ENCODE assay signal across 12 mouse cellular contexts in the genomic region with DNA sequence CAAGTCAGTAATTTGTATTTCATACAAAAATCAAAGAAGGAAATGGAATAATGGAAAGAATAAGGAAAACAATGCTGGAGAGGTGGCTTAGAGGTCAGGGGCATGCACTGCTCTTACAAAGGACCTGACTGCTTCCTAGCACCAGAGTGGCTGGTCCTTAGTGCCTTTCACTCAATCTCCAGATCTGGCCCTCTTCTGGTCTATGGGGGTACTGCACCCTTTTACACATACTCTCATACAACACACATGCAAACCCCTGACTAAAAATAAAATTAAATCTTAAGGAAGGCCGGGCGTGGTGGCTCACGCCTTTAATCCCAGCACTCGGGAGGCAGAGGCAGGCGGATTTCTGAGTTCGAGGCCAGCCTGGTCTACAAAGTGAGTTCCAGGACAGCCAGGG. TPM values are rescaled to one million over a fixed set of nuclear protein-coding genes. Genes with fewer than 3 reads are reported as not detected.
A peak's percentile ranks its signal among the peaks of the same experiment; 100 is the strongest.
DNase-seq lines count a peak whose midpoint lies in the region; ATAC-seq and TF ChIP-seq lines count a peak whose summit lies in the region.
"Had no signal": no experiment of that assay in that cellular context is flagged by ENCODE, and none has a peak within 500 bp of the region (broad histone marks: within the 10 kb centered on the region; RNA-seq: fewer than 3 reads in every experiment).

No protein-coding gene starts in this region.

- peak; percentile 50 for TF ChIP-seq CTCF in hindbrain, postnatal 0 days (IDR thresholded peaks at IDR 0.05; ENCODE audit: low read depth)

- no peaks in the 10 kb centered on the region for H3K36me3 ChIP-seq in hindbrain, postnatal 0 days (ENCODE audit: insufficient read depth, low read length)
- H3K36me3 ChIP-seq in hindbrain, embryonic 14.5 days (replicated peaks; ENCODE audit: control insufficient read depth, insufficient read depth) = no peaks in the 10 kb centered on the region
- H3K36me3 ChIP-seq: embryonic facial prominence, embryonic 15.5 days had no signal

- ATAC-seq in hindbrain, postnatal 0 days = no peak
- no peak for ATAC-seq in hindbrain, embryonic 14.5 days (ENCODE audit: low FRiP score)

- no peak for DNase-seq in hindbrain, postnatal 0 days (ENCODE audit: low spot score)
- no peak for DNase-seq in hindbrain, embryonic 14.5 days (ENCODE audit: low spot score)
- peak; percentile 26 for DNase-seq in retina, postnatal 1 day
- no peak for DNase-seq in retina, embryonic 14.5 days (ENCODE audit: low spot score)
- peak; percentile 5 for DNase-seq in c-Kit-positive CD71-negative TER-119-negative erythroid progenitor cells, embryonic 14.5 days (ENCODE audit: low read depth)
- DNase-seq in testis, postnatal 10 days (ENCODE audit: low spot score) = peak; percentile 58
- no peak for DNase-seq in ovary, postnatal 10 days (ENCODE audit: low spot score)
- DNase-seq in adrenal gland, postnatal 4 days (ENCODE audit: low spot score in 2 of 2) = no peak
- DNase-seq: layer of hippocampus, adult 9-11 months had no signal

- 97% methylated on average over 6 of the region's 6 CpGs for WGBS in hindbrain, postnatal 0 days
- WGBS in hindbrain, embryonic 14.5 days = 99% methylated on average over 6 of the region's 6 CpGs

- no peak overlapping the region for H3K4me3 ChIP-seq in hindbrain, postnatal 0 days (ENCODE audit: low read length)
- H3K4me3 ChIP-seq in hindbrain, embryonic 14.5 days (replicated peaks; ENCODE audit: low read length) = no peak overlapping the region
- H3K4me3 ChIP-seq: embryonic facial prominence, embryonic 15.5 days; heart, embryonic 13.5 days; megakaryocyte, embryonic 14.5 days had no signal

- no peak overlapping the region for H3K9ac ChIP-seq in hindbrain, postnatal 0 days (replicated peaks; ENCODE audit: low read length)
- no peak overlapping the region for H3K9ac ChIP-seq in hindbrain, embryonic 14.5 days
- H3K9ac ChIP-seq: embryonic facial prominence, embryonic 15.5 days; heart, embryonic 13.5 days had no signal

- no peak overlapping the region for H3K4me2 ChIP-seq in hindbrain, postnatal 0 days (ENCODE audit: low read depth, low read length)
- no peak overlapping the region for H3K4me2 ChIP-seq in hindbrain, embryonic 14.5 days (replicated peaks)
- H3K4me2 ChIP-seq: embryonic facial prominence, embryonic 15.5 days; heart, embryonic 13.5 days had no signal

- no peaks in the 10 kb centered on the region for H3K9me3 ChIP-seq in hindbrain, postnatal 0 days (ENCODE audit: low read length)
- H3K9me3 ChIP-seq in hindbrain, embryonic 14.5 days (ENCODE audit: control insufficient read depth, low read length) = no peaks in the 10 kb centered on the region
- H3K9me3 ChIP-seq: embryonic facial prominence, embryonic 15.5 days; megakaryocyte, embryonic 14.5 days had no signal

- H3K4me1 ChIP-seq in hindbrain, postnatal 0 days (ENCODE audit: insufficient read depth, low read length) = no peaks in the 10 kb centered on the region
- H3K4me1 ChIP-seq in hindbrain, embryonic 14.5 days (replicated peaks; ENCODE audit: control insufficient read depth, insufficient read depth, low read length) = no peaks in the 10 kb centered on the region
- H3K4me1 ChIP-seq: embryonic facial prominence, embryonic 15.5 days; heart, embryonic 13.5 days; megakaryocyte, embryonic 14.5 days had no signal

- H3K27me3 ChIP-seq in hindbrain, postnatal 0 days (ENCODE audit: insufficient read depth, low read length) = no peaks in the 10 kb centered on the region
- H3K27me3 ChIP-seq in hindbrain, embryonic 14.5 days (ENCODE audit: control insufficient read depth, insufficient read depth, low read length) = no peaks in the 10 kb centered on the region
- H3K27me3 ChIP-seq: embryonic facial prominence, embryonic 15.5 days; heart, embryonic 13.5 days; megakaryocyte, embryonic 14.5 days had no signal

- H3K27ac ChIP-seq in hindbrain, postnatal 0 days = no peak overlapping the region
- H3K27ac ChIP-seq in hindbrain, embryonic 14.5 days = no peak overlapping the region
- H3K27ac ChIP-seq: embryonic facial prominence, embryonic 15.5 days; heart, embryonic 13.5 days had no signal

RNA-seq across cellular contexts. Expression of a gene that starts 34.1 kb away (rescaled TPM):
- 37.2 and 37.5 TPM in 2 replicates for total RNA-seq in hindbrain, postnatal 0 days (2014; rRNA removed)
- 75.0 and 76.5 TPM in 2 replicates for polyA plus RNA-seq in hindbrain, postnatal 0 days (2015; fragmentation: Nextera tagmentation; extraction: Ambion mirVana)
- 53.5 and 61.8 TPM in 2 replicates for polyA plus RNA-seq in hindbrain, embryonic 14.5 days (2014; fragmentation: Nextera tagmentation; extraction: Ambion mirVana)
- 100 to 1,000 TPM; 339 to 341 TPM for total RNA-seq in adrenal gland, postnatal 4 days (2021)

Comparison
In these comparisons a context has a peak if more than half of its experiments do, and no peak if none do; other contexts are left out.
1. DNase-seq: peak in retina, postnatal 1 day (single experiment), c-Kit-positive CD71-negative TER-119-negative erythroid progenitor cells, embryonic 14.5 days (single experiment) and testis, postnatal 10 days (single experiment); none in hindbrain, postnatal 0 days (single experiment), hindbrain, embryonic 14.5 days (single experiment), retina, embryonic 14.5 days (single experiment), ovary, postnatal 10 days (single experiment) and adrenal gland, postnatal 4 days (0 of 2).